Mouse (Mus musculus) telencephalon, adult 2 months (tissue): ENCODE data around the gene Cd55b.
"Not testable (repeated sequence)": the region's sequence is repeated elsewhere in the genome, so short reads cannot be mapped to it uniquely, and the experiment has no call there.

Experiments used
- DNase-seq: peaks from one replicate; pipeline ENCODE4 v3.0.0-alpha.2; 2011; ENCODE audit warnings: low read depth, low spot score

Gene Cd55b

DNA sequence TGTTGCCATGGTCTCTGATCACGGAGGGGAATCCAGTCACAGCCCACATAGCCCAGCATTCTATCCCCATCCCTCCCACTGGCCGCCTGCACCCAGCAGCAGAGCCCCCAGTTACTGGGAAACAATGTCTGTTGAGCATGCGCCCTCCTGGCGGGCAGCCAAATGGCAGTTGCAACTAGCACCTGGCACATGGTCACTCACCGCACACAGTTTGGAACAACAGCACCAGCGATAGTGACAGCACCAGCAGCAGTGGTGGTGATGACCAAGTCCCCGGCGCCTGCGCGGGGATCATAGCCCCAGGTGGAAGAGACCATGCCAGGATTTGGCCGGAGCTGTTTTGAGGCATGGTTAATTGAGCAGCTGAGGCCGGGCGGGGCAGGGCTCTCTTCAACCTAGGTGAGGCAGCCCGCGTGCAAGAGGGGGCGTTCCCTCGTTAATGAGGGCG is at the start of gene Cd55b:
TSS of gene Cd55b (minus strand) at position 346 of the 448 bp plus-strand sequence.
- no peak for DNase-seq

- DNase-seq = no peak
These were observed 47.3 kb upstream of the Cd55b start for GRCm38 (mm10) chr1:130470074-130470473.

- DNase-seq = no peak
These were observed 44.6 kb upstream of the Cd55b start for GRCm38 (mm10) chr1:130467453-130467852.

DNA sequence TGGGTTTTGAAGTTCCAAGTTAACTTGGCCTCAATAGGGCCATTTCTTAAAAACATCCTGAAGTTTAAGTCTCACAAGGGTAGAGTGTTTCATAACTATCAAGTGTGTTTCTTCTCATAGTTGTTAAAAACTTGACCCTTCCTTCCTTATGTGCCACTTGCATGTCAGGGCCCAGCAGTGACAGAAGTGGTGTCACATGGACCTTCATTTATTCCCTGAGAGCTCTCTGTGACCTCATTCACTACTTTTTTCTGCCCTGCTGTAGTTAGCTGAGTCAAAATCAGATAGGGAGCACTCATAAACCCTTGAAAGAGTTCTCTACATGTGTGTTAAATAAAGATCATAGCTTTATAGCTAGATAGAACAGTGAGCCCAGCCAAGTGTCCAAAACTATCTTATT is 41.4 kb upstream of the Cd55b start:
- no peak for DNase-seq

GRCm38 (mm10) chr1:130462867-130463266 is 40.1 kb upstream of the Cd55b start:
- DNase-seq = peak; percentile 6

DNA sequence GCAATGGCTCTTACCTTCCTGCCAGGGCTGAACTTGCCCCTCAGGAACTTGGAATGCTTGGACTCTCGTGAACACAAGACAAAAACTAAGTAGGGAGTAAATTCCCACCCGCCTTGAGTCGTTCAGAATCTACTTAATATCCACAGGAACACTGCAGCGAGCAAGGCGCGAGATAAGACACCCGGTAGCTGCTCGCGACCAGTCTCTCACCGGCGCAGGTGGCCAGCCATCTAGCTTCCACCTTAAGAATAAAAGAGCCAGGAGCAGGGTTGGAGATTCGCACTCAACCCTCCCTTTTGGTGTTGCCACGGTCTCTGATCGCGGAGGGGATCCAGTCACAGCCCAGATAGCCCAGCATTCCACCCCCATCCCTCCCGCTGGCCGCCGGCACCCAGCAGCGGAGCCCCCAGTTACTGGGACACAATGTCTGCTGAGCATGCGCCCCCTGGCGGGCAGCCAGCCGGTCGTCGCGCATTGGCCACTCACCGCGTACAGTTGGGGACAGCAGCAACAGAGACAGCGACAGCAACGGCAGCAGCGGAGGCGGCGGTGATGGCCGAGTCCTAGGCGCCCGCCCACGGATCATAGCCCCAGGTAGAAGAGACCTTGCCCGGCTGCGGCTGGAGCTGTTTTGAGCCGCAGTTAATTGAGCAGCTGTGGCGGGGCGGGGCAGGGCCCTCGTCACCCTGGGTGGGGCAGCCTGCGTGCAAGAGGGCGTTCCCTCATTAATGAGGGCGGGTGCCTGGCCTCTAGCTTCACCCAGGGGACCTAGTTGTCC is 39.5 kb upstream of the Cd55b start, which contains the start of gene Cd55:
TSS of gene Cd55 (minus strand) at position 661 of the 778 bp plus-strand sequence.
- DNase-seq = peak; percentile 52

DNA sequence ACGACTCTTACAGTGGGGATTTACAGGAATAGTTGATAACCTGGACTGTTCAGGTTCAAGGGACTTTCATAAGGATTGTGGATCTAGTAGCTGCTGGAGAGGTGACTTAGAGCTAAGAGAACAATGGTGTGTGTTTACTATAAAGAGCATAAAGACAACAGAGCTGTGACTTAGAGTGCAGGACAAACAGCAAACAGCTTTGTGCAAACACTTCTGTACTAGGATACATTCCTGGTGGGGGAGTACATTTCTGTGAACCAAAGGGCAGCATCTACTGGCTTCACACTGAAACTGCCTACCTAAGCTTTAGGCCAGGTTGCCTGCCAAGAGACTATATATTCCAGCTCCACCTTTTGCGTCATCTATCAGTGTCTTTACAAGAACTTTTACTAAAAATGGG is 32.3 kb upstream of the Cd55b start:
- no peak for DNase-seq

DNA sequence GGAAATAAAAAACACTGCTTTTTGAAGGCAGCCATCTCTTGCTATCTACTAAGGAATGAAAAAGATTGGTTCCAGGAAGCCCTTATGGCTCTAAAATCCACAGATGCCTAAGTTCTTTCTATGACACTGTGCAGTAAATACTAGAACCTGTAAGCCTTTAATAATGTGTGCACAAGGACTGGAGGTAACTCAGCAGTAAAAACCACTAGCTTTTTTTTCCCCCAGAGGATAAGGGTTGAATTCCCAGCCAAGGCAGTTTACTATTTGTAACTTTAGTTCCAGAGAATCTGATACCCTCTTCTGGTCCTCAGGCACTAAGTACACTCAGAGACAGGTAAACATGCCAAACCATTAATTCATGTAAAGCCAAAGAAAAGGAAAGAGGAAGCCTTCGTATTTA is 20.1 kb upstream of the Cd55b start:
- DNase-seq = not testable (repeated sequence)

DNA sequence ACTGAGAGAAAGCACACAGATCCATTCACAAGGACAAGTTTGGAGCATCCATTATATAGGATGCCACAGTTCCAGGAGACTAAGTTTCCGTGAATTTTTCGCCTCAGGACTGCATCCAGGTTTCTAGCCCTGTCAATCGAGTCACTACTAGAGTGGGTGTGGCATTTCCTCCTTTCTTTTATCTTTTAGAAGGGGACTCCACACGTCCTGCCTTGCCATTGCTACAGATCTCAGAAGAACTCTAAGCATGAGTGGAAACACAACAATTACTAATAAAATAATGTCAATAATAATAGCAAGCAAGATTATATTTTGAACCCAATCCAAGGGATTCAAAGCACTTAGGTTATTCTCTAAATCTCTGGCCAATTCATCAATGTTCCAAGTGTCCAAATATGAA is 8.1 kb upstream of the Cd55b start:
- DNase-seq = no peak

DNA sequence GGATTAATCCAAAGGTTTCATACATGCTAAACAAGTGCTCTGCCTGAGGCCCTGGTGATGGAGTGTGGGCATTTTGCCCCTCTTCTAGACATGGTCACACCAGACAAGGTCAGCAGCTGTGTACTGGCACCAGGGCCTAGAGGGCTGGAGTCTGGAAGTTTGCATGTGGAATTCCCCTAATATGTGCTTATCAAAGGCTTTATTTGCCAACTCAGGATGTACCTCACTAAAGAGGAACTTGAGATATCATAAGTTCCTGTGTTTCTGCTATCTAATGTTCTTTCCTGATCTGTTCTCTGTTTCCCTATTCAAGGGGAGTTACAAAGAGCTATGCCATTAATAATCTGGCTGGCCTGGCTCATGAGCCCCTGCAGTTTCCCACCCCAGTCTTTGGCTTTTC is 5.9 kb upstream of the Cd55b start:
- DNase-seq = not testable (repeated sequence)

DNA sequence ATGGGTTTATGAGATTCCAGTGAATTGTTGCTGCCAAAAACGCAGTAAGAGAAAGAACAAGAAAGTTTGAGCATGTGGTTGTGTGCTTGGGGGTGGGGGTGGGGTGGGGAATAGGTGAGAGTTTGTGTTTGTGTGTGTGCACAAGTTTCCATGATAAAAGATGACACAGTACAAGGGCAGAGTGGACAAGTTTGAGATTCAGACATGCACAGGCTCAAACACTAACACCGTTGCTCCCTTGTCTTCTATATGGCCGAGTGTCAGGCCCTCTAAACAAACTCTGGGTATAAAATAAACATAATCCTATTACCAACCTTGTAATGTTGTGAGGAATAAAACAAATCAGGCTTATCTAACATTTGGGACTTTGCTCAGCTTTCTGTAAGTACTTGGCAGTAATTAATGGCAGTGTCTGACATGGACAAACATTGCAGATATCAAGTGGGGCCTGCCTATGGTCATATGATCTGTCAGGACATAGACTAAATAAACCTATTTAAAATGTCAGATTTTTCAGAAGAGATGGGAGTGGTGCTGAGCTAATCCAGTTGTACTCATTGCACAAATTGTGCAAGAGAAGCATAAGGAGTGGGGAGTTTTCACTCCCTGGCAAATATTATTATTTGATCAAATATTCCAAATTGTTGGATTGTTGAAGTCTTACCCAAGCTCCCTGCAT is 4.5 kb upstream of the Cd55b start:
- not testable (repeated sequence) for DNase-seq

- not testable (repeated sequence) for DNase-seq
These were observed 776 bp downstream of the Cd55b start for GRCm38 (mm10) chr1:130422033-130422432.

- not testable (repeated sequence) for DNase-seq
These were observed 25.7 kb downstream of the Cd55b start for GRCm38 (mm10) chr1:130397109-130397508.

- DNase-seq = not testable (repeated sequence)
These were observed 35.5 kb downstream of the Cd55b start for GRCm38 (mm10) chr1:130387282-130387681.

GRCm38 (mm10) chr1:130377726-130378429 is 44.9 kb downstream of the Cd55b start:
- no peak for DNase-seq

- DNase-seq = no peak
These were observed 48.5 kb downstream of the Cd55b start for GRCm38 (mm10) chr1:130374173-130374785.

GRCm38 (mm10) chr1:130373398-130374083 is 49.3 kb downstream of the Cd55b start:
- no peak for DNase-seq

- no peak for DNase-seq
These were observed 50.8 kb downstream of the Cd55b start for GRCm38 (mm10) chr1:130371895-130372528.

DNA sequence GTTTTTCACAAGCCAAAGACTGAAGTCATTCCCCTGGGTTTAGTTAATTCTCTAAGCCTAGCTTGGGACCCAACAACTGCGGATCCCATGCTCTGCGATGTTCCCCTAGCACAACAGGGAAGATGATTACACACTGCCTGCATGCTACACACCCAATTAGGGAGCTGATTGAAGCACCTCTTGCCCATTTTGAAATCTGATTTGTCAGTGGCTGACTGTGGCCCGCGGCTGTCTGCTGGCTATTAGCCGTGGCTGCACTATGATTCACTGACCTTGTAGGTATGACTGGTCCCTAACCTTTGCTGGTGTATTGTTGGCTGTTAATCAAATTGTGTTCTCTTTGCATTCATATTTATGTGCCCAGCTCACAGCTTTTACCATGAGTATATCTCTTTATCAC is 51.5 kb downstream of the Cd55b start:
- no peak for DNase-seq

DNA sequence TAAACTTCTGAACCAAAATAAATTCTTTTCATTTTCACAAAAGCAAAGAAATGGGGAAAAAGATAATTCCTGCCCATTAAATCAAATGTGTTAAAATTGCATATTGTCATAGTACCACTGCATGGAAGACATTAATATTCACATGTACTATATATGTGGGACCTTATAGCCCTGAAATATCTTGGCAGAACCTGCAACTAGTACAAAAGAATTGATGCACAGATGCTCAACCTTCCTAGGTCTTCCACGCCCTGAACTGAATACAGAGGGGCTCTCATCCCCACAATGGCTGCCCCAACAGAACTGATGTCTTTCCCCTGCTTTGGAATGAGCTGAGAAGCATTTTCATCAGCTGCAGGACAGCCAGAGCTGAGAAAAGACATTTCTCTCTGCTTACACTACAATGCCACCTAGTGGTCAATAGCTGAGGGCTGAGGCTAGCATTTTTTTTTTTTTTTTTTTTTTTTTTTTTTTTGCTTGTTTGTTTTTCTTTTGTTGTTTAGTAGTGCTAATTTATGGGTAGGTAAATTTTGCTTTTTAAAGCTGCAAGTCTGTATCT is 72.7 kb downstream of the Cd55b start:
- DNase-seq = no peak
